Mouse (Mus musculus): ENCODE data around the gene Kctd5.

DNA sequence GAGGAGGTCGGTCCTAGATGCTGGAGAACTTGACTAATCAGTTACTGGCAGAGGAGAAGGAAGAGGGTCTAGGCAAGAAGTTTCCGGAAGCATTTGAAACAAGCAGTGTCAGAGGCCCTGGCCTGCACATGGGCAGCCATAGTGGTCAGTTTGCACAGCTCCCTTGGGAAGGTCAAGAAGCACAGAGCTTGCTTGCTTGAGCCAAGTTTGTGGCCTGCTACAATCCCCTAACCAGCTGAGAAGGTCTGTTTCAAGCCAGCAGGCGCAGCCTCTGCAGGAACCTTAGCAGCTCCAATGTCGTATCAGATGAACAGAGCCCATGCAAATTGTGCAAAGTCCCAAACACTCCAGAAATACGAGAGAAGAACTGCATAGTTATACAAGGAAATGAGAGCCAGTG lies 25.2 kb downstream of the Kctd5 start:
- no peak for TF ChIP-seq CTCF (IDR thresholded peaks at IDR 0.05; ENCODE audit: insufficient read depth, low read depth, low read length)
- TF ChIP-seq POLR2A (IDR thresholded peaks at IDR 0.05; ENCODE audit: insufficient read depth, low read depth, low read length), result no peak

Measured in olfactory bulb, adult 2 months (tissue).